Mouse (Mus musculus) E14TG2a.4 (cell line): ENCODE results near the gene Rbm38.

Source experiments
- H3K27me3 ChIP-seq: 2 replicates; pipeline ENCODE4 v1.6.1; 2014; ENCODE audit warnings: low read length, control low read depth; ENCODE audit not compliant: insufficient read depth
- H3K36me3 ChIP-seq: 2 replicates; pipeline ENCODE4 v1.6.1; 2014; ENCODE audit warnings: low read length, control low read depth; ENCODE audit not compliant: insufficient read depth
- H3K4me1 ChIP-seq: replicated peaks from 2 replicates; pipeline ENCODE4 v1.6.1; 2014; ENCODE audit warnings: low read depth, low read length, control low read depth
- H3K4me3 ChIP-seq: replicated peaks from 2 replicates; pipeline ENCODE4 v1.5.1; 2014; ENCODE audit warnings: mild to moderate bottlenecking, low read length
- H3K9me3 ChIP-seq: 2 replicates; pipeline ENCODE4 v1.6.1; 2014; ENCODE audit warnings: low read length, control low read depth
- CTCF ChIP-seq: conservative IDR thresholded peaks from 2 replicates; pipeline ENCODE4 v1.5.1; 2014; ENCODE audit warnings: low read length
- NANOG ChIP-seq: IDR thresholded peaks from 2 replicates; pipeline ENCODE4 v1.6.1; 2014; ENCODE audit warnings: borderline replicate concordance, low read length, mixed read lengths
- POU5F1 ChIP-seq: IDR thresholded peaks from 2 replicates; pipeline ENCODE4 v1.6.1; 2014; ENCODE audit warnings: low read length, borderline replicate concordance

Rbm38 gene

GRCm38 (mm10) chr2:173027169-173027823 is 7.0 kb downstream of the Rbm38 start:
- TF ChIP-seq CTCF: no peak
- no peak for TF ChIP-seq POU5F1
- TF ChIP-seq NANOG: no peak
- H3K9me3 ChIP-seq: no peaks in the 10 kb centered on the region
- H3K27me3 ChIP-seq: no peaks in the 10 kb centered on the region
- no peak overlapping the region for H3K4me3 ChIP-seq
- peaks cover 100% of the 10 kb centered on the region for H3K36me3 ChIP-seq
- peaks cover 97% of the 10 kb centered on the region for H3K4me1 ChIP-seq

GRCm38 (mm10) chr2:173027824-173028495 is 7.7 kb downstream of the Rbm38 start:
- Histone ChIP-seq H3K27me3 (no peaks in the 10 kb centered on the region), H3K4me3 (no peak overlapping the region), H3K4me1 (peaks cover 97% of the 10 kb centered on the region), H3K36me3 (peaks cover 100% of the 10 kb centered on the region), H3K9me3 (no peaks in the 10 kb centered on the region)
- no peak for TF ChIP-seq POU5F1
- TF ChIP-seq NANOG: no peak
- no peak for TF ChIP-seq CTCF

- Histone ChIP-seq H3K4me3 (no peak overlapping the region), H3K27me3 (no peaks in the 10 kb centered on the region), H3K9me3 (no peaks in the 10 kb centered on the region), H3K4me1 (peaks cover 90% of the 10 kb centered on the region), H3K36me3 (peaks cover 100% of the 10 kb centered on the region)
- no peak for TF ChIP-seq NANOG
- no peak for TF ChIP-seq POU5F1
- no peak for TF ChIP-seq CTCF
These were observed 8.3 kb downstream of the Rbm38 start for GRCm38 (mm10) chr2:173028508-173029031.

GRCm38 (mm10) chr2:173030591-173031338 is 10.5 kb downstream of the Rbm38 start:
- no peak overlapping the region for H3K4me3 ChIP-seq
- H3K9me3 ChIP-seq: no peaks in the 10 kb centered on the region
- H3K27me3 ChIP-seq: no peaks in the 10 kb centered on the region
- TF ChIP-seq NANOG (no peak), POU5F1 (no peak)
- H3K36me3 ChIP-seq: peaks cover 100% of the 10 kb centered on the region
- H3K4me1 ChIP-seq: peaks cover 69% of the 10 kb centered on the region

GRCm38 (mm10) chr2:173033531-173033930 is 13.2 kb downstream of the Rbm38 start:
- no peak for TF ChIP-seq POU5F1
- no peak overlapping the region for H3K4me3 ChIP-seq
- peaks cover 47% of the 10 kb centered on the region for H3K4me1 ChIP-seq
- peaks cover 82% of the 10 kb centered on the region for H3K36me3 ChIP-seq
- no peaks in the 10 kb centered on the region for H3K27me3 ChIP-seq
- no peaks in the 10 kb centered on the region for H3K9me3 ChIP-seq

- Histone ChIP-seq H3K36me3 (peaks cover 67% of the 10 kb centered on the region), H3K4me1 (peaks cover 33% of the 10 kb centered on the region), H3K4me3 (no peak overlapping the region), H3K27me3 (no peaks in the 10 kb centered on the region), H3K9me3 (no peaks in the 10 kb centered on the region)
- TF ChIP-seq CTCF (no peak), NANOG (no peak), POU5F1 (no peak)
These were observed 14.7 kb downstream of the Rbm38 start for GRCm38 (mm10) chr2:173034998-173035397.

- TF ChIP-seq CTCF (no peak), POU5F1 (no peak)
- H3K4me3 ChIP-seq: no peak overlapping the region
- H3K36me3 ChIP-seq: peaks cover 61% of the 10 kb centered on the region
- peaks cover 27% of the 10 kb centered on the region for H3K4me1 ChIP-seq
- no peaks in the 10 kb centered on the region for H3K9me3 ChIP-seq
- H3K27me3 ChIP-seq: no peaks in the 10 kb centered on the region
These were observed 15.4 kb downstream of the Rbm38 start for GRCm38 (mm10) chr2:173035653-173036052.

GRCm38 (mm10) chr2:173036055-173036454 is 15.8 kb downstream of the Rbm38 start:
- H3K4me1 ChIP-seq: peaks cover 23% of the 10 kb centered on the region
- H3K9me3 ChIP-seq: no peaks in the 10 kb centered on the region
- TF ChIP-seq POU5F1 (no peak), NANOG (no peak), CTCF (no peak)
- no peak overlapping the region for H3K4me3 ChIP-seq
- H3K27me3 ChIP-seq: no peaks in the 10 kb centered on the region
- peaks cover 57% of the 10 kb centered on the region for H3K36me3 ChIP-seq
